Mouse (Mus musculus) layer of hippocampus, postnatal 10 days (tissue): ENCODE measurements at regions not wholly inside any gene's neighbourhood (a gene's known extent, or its start where the extent isn't known, plus 50 kb on each side); places are given as distances from the start of the nearest gene placed in this dataset.

Experiments
- microRNA-seq, 2 experiments: library from miRNA; unstranded; fragments of <30 nt; microRNA quantifications; one replicate each; pipeline ENCODE4 v1.2.0; 2021

Small RNA genes in the stretch of these regions (microRNA-seq; reads per million reads assigned to microRNA genes)
- 0 reads per million in 2 experiments for gene Gm27392
